Mouse (Mus musculus): Measurements from ENCODE around the gene Nmnat3.

Gene Nmnat3

GRCm38 (mm10) chr9:98424291-98424690 is 137.1 kb downstream of the Nmnat3 start:
- no peak for DNase-seq

GRCm38 (mm10) chr9:98424725-98425210 is 137.5 kb downstream of the Nmnat3 start:
- peak; percentile 73 to 86 for DNase-seq

GRCm38 (mm10) chr9:98425351-98425880 is 138.2 kb downstream of the Nmnat3 start:
- no peak for DNase-seq

- DNase-seq, result no peak
Observed at GRCm38 (mm10) chr9:98427906-98428517, 140.8 kb downstream of the Nmnat3 start.

GRCm38 (mm10) chr9:98428783-98429182 is 141.5 kb downstream of the Nmnat3 start:
- DNase-seq, result peak; percentile 57 to 81

- DNase-seq, result peak; percentile 34 to 70
Observed at GRCm38 (mm10) chr9:98429806-98430205, 142.6 kb downstream of the Nmnat3 start.

- no peak for DNase-seq
Observed at GRCm38 (mm10) chr9:98430528-98430927, 143.3 kb downstream of the Nmnat3 start.

GRCm38 (mm10) chr9:98433021-98433420 is 145.8 kb downstream of the Nmnat3 start:
- DNase-seq, result no peak

- no peak for DNase-seq
Observed at GRCm38 (mm10) chr9:98433956-98434588, 146.8 kb downstream of the Nmnat3 start.

- no peak for DNase-seq
Observed at GRCm38 (mm10) chr9:98437819-98438218, 150.6 kb downstream of the Nmnat3 start.

- no peak for DNase-seq
Observed at GRCm38 (mm10) chr9:98439091-98439490, 151.9 kb downstream of the Nmnat3 start.

GRCm38 (mm10) chr9:98442638-98443037 is 155.4 kb downstream of the Nmnat3 start:
- peak in 1 of 2 experiments; percentile 42 for DNase-seq

GRCm38 (mm10) chr9:98445359-98446149 is 158.3 kb downstream of the Nmnat3 start:
- DNase-seq, result no peak

- no peak for DNase-seq
Observed at GRCm38 (mm10) chr9:98450976-98451375, 163.7 kb downstream of the Nmnat3 start.

- no peak for DNase-seq
Observed at GRCm38 (mm10) chr9:98466709-98467108, 179.5 kb downstream of the Nmnat3 start.
